Mouse (Mus musculus) heart, adult 11 months (tissue): ENCODE results near the gene Utp15.

Experiments
- DNase-seq: peaks from one replicate; pipeline ENCODE4 v3.0.0; 2022

Gene Utp15

DNA sequence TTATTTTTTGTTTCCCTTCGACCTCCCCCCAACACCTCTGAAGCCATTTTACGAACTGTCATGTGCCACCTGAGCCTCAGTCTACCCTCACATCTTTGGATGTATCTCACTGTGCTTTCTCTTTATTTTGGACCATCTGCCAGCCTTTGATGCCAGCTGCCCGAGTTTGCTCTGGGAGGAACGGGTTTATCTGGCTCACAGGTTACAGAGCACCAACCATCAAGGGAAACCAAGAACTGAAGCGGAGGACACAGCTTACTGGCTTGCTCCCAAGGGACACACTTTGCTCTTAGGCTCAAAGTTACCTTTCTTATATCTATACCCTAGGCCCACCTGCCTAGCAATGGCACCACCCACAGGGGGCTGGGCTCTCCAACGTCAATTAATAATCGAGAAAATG is 17.5 kb downstream of the Utp15 start:
- DNase-seq = peak; percentile 74

DNA sequence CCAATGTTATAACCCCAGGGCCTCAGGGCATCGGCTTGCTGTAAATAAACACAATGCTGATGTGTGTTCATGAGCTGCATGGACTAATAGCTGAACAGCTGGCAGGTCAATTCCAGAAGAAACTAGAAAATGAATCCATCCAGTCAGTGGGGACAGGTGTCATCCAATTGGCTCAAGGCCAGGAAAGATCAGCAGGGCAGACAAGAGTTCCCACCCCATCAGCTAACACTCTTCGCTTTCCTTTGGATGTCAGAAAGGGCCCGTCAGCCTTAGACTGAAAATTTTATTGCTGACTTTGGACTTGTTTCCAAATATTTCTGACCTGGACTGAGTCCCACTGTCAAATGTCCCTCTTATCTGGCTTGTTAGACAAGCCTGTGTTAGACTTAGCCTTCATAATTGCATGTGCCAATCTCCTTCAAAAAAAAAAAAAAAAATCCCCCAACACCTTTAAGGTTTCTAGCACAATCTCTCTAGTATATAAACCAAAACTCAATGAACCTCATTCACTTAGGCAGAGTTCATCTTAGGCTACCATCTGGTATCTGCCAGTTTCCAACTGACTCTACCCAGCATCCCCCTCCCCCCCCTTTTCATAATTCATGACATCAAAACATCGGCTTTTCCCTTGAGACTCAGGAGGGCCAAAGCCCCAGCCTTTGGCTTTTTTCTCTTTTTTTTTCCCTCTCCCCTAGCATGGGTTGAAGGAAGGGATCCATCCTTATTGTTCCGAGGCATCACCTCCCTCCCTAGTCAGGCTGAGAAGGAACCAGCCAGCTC is 18.1 kb downstream of the Utp15 start:
- DNase-seq = peak; percentile 88

DNA sequence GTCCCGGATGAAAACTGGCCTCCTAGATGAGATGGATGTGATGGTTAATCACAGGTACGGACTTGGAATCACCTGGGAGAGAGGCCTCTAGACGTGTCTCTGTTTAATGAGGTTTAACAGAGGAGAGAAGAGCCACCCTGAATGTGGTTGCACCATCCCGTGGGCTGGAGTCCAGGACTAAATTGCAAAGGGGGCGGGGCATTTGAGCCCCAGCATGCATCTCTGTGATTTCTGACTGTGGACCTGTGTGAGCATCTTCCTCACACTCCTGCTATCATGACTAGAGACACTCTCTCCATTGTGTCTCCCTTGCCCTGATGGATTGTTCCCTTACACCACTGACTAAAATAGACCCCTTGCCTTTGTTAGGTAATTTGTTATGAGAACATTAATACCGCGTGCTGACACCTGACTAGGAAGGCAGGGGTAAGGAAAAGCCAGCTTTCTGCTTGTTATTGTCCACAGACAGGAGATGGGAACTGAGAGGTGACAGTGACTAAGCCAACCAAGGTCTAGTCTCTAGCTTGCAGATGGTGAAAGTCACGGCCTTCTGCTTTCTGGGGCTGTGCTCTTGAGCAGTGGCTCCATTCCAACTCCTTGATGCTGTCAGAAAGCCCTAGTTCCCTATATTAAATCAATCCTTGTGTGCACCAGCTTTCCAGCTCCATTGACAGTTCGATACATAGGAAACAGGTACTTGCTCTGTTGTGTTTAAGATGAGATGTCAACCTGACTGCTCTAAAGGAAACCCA is 21.1 kb downstream of the Utp15 start:
- DNase-seq = peak; percentile 83

DNA sequence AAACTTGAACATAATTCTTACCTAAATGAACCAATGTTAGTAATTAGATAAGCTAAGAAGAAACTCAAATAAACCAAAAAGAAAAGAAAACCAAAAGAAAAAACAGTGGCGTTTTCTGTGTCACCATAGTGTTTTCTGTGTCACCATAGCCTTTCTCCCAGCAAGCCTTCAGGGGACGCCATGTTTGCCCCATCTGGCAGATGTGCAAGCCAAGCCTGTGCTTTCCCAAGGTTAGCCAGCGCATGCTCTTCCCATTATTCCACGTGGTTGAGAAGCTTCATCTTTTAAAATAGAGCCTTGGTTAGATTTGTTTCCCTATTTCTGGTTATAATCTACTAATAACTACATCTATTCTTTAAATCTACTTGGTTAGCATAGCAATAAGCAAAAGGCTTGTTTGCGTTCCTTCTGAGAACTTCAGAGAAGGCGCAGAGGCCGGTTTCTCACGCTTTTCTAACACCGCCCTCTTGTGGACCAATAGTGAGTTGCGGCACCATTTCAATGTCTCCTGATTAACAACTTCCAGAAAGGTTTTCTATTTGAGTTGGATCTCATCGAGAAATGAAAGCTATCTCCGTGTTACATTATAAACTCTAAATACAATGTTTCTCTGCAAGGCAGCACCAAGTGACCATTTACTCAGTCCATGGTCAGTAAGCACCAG is 22.7 kb downstream of the Utp15 start:
- DNase-seq = peak; percentile 76

GRCm38 (mm10) chr13:98235451-98235850 is 27.4 kb downstream of the Utp15 start:
- peak; percentile 67 for DNase-seq

DNA sequence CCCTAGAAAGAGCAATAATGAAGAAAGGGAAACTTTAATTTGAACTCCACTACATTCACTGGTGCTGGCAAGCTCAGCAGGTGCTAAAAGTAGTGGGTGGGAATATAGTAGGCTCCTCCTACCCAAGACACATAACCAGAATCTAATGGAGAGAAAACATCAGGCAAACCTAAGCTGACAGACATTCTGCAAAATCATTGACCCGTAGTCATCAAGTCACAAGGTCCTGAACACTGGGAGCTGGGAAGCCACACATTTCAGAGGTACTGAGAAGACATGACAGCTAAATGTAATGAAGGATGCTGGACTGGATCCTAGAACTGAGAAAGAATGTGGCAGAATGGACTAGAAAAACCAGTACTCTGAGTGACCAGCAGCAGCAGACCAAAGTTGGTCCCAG is 32.3 kb downstream of the Utp15 start:
- peak; percentile 24 for DNase-seq

DNA sequence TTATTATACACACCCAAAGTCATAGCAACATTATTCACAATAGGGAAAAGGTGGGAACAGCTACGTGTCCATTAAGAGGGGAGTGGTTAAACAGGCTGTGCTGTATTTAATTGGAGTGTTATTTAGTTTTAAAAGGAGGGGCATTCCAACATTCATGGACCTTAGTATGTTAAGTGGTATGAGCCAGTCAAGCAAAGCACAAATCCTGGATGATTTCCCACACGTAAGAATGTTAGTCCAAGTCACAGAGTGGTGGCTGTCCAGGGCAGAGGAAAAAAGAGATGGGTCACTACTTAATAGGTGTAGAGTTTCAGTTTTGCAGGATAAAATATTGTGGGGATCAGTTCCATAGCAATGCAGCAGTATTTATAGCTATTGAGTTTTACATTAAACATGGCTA is 36.6 kb downstream of the Utp15 start:
- peak; percentile 27 for DNase-seq

- DNase-seq = peak; percentile 85
Observed at GRCm38 (mm10) chr13:98222848-98223247, 40.0 kb downstream of the Utp15 start.

GRCm38 (mm10) chr13:98210137-98210536 is 52.7 kb downstream of the Utp15 start:
- DNase-seq = peak; percentile 82

- DNase-seq = peak; percentile 61
Observed at GRCm38 (mm10) chr13:98208842-98209241, 54.0 kb downstream of the Utp15 start.

GRCm38 (mm10) chr13:98206546-98206870 is 56.3 kb downstream of the Utp15 start:
- no peak for DNase-seq

- DNase-seq = peak; percentile 98
Observed at GRCm38 (mm10) chr13:98205771-98206545, 56.9 kb downstream of the Utp15 start, which contains the start of gene Arhgef28. Gene Arhgef28, minus strand, starts transcription at chr13:98206439.

GRCm38 (mm10) chr13:98205111-98205510 is 57.7 kb downstream of the Utp15 start:
- peak; percentile 87 for DNase-seq

GRCm38 (mm10) chr13:98204371-98204770 is 58.5 kb downstream of the Utp15 start:
- peak; percentile 65 for DNase-seq

DNA sequence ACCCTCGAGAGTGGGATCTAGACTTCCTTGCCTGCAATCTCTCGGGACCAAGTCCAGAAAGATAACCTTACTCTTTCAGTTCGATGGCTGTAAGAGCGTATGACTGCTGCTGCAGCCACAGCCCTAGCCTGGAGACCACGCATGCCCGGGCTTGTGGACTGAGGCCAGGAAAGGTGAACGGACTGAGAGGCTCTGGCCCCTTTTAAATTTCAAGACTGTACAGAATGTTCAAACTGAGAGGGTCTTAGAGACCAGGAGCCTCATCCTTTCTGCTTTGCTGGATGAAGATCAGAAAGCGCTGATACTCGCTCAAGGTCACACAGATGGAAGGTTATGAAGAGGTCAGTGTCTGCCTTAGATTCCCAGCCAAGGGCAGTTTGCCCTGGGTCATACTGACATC is 61.4 kb downstream of the Utp15 start:
- peak; percentile 86 for DNase-seq
